9 mouse cellular contexts compared by ENCODE assay signal in genomic region chr11:99430670-99431069, GRCm38 (mm10). TPM values are rescaled to one million over a fixed set of nuclear protein-coding genes. Genes with fewer than 3 reads are reported as not detected.
DNase-seq lines count a peak whose midpoint lies in the region; TF ChIP-seq lines count a peak whose summit lies in the region.
"Had no signal": no experiment of that assay in that cellular context is flagged by ENCODE, and none has a peak within 500 bp of the region (broad histone marks: within the 10 kb centered on the region; RNA-seq: fewer than 3 reads in every experiment).

No protein-coding gene starts in this region.

- H3K4me3 ChIP-seq in left cerebral cortex, adult 2 months, result no peak overlapping the region

- peak; percentile 3 for DNase-seq in adrenal gland, adult 2 months
- DNase-seq in adrenal gland, postnatal 4 days (ENCODE audit: low spot score in 2 of 2), result no peak
- DNase-seq in left cerebral cortex, adult 2 months (ENCODE audit: extremely low spot score in 1 of 2, low spot score in 2 of 2), result peak in 1 of 2 experiments; percentile 24
- DNase-seq in left cerebral cortex, postnatal 36 days (ENCODE audit: low spot score in 2 of 2), result no peak
- peak; percentile 59 for DNase-seq in R1 (ENCODE audit: low read depth, low spot score)
- DNase-seq in kidney, postnatal 25 days, result peak; percentile 63 to 67
- no peak for DNase-seq in thymus, postnatal 36 days
- DNase-seq in heart, postnatal 36 days, result no peak

- H3K27ac ChIP-seq in left cerebral cortex, adult 2 months, result no peak overlapping the region

- TF ChIP-seq CTCF in left cerebral cortex, adult 2 months (IDR thresholded peaks at IDR 0.05), result peak; percentile 3

- intact Hi-C loops in left cerebral cortex, adult 2 months (cut with DNase I), result no loop called here
- intact Hi-C loops in left cerebral cortex, postnatal 36 days (cut with DNase I), result no loop called here
- intact Hi-C loops in heart, postnatal 36 days (cut with DNase I), result no loop called here

RNA-seq across cellular contexts. Expression of gene Krt20, which starts 7.3 kb away (rescaled TPM):
- under 1 TPM; 0.14 to 0.20 TPM for total RNA-seq in adrenal gland, adult 2 months (2021)
- not detected in 2 replicates for polyA plus RNA-seq in adrenal gland, adult 2 months (2012; rRNA removed)
- total RNA-seq in adrenal gland, postnatal 4 days (2021), result 1 to 10 TPM; 2.4 to 2.7 TPM
- not detected for total RNA-seq in left cerebral cortex, adult 2 months (2021)
- not detected for total RNA-seq in left cerebral cortex, postnatal 36 days (2021)
- not detected for total RNA-seq in heart, postnatal 36 days (2021)
- total RNA-seq: left cerebral cortex, postnatal 25 days had no signal

RNA-seq across cellular contexts. Expression of gene Krt12, which starts 8.6 kb away (rescaled TPM):
- total RNA-seq in adrenal gland, adult 2 months (2021), result not detected
- polyA plus RNA-seq in adrenal gland, adult 2 months (2012; rRNA removed), result not detected in 2 replicates
- not detected for total RNA-seq in adrenal gland, postnatal 4 days (2021)
- total RNA-seq in left cerebral cortex, adult 2 months (2021), result 10 to 100 TPM in 1 of 2 experiments, 1 to 10 TPM in 1; 8.7 to 11.6 TPM
- total RNA-seq in left cerebral cortex, postnatal 36 days (2021), result 10 to 100 TPM in 1 of 2 experiments, 1 to 10 TPM in 1; 9.4 to 13.4 TPM
- not detected for total RNA-seq in heart, postnatal 36 days (2021)

RNA-seq across cellular contexts. Expression of gene Krt10, which starts 41.5 kb away (rescaled TPM):
- 1 to 10 TPM; 5.5 to 5.8 TPM for total RNA-seq in adrenal gland, adult 2 months (2021)
- 0.43 and 0.56 TPM in 2 replicates for polyA plus RNA-seq in adrenal gland, adult 2 months (2012; rRNA removed)
- total RNA-seq in adrenal gland, postnatal 4 days (2021), result 1 to 10 TPM; 4.9 to 9.9 TPM
- total RNA-seq in left cerebral cortex, adult 2 months (2021), result 10 to 100 TPM in 1 of 2 experiments, 1 to 10 TPM in 1; 9.6 to 10.1 TPM
- 10 to 100 TPM in 1 of 2 experiments, 1 to 10 TPM in 1; 9.7 to 12.4 TPM for total RNA-seq in left cerebral cortex, postnatal 36 days (2021)
- 1 to 10 TPM; 3.4 to 3.7 TPM for total RNA-seq in heart, postnatal 36 days (2021)

RNA-seq across cellular contexts. Expression of gene Krt28, which starts 56.0 kb away (rescaled TPM):
- total RNA-seq in adrenal gland, adult 2 months (2021), result not detected
- polyA plus RNA-seq in adrenal gland, adult 2 months (2012; rRNA removed), result not detected in 2 replicates
- under 1 TPM in 1 of 2 experiments, not detected in 1; 0.25 TPM for total RNA-seq in adrenal gland, postnatal 4 days (2021)
- total RNA-seq in left cerebral cortex, adult 2 months (2021), result not detected
- total RNA-seq in left cerebral cortex, postnatal 36 days (2021), result not detected
- total RNA-seq in heart, postnatal 36 days (2021), result not detected

Comparison
In these comparisons a context has a peak if more than half of its experiments do, and no peak if none do; other contexts are left out.
1. DNase-seq: peak in adrenal gland, adult 2 months (single experiment), R1 (single experiment) and kidney, postnatal 25 days (2 of 2); none in adrenal gland, postnatal 4 days (0 of 2), left cerebral cortex, postnatal 36 days (0 of 2), thymus, postnatal 36 days (0 of 2) and heart, postnatal 36 days (0 of 2).
2. RNA of gene Krt12, which starts 8.6 kb away (total RNA-seq): 9.4 to 13.4 TPM in left cerebral cortex, postnatal 36 days and 8.7 to 11.6 TPM in left cerebral cortex, adult 2 months; not detected in adrenal gland, postnatal 4 days, not detected in adrenal gland, adult 2 months and not detected in heart, postnatal 36 days; every median in the first group is over 4 times any median in the second.